Mouse (Mus musculus) midbrain, embryonic 16.5 days (tissue): Measurements from ENCODE around the gene Abcd3. TPM values are rescaled to one million over a fixed set of nuclear protein-coding genes. Genes with fewer than 3 reads are reported as not detected.

Experiments
- ATAC-seq: fragments of 200-750 bp; cut with Nextera tagmentation; 2 replicates; pipeline ENCODE4 v1.8.0; 2017; ENCODE audit warnings: moderate TSS enrichment
- H3K27ac ChIP-seq: fragments of 300-500 bp; sonication (generic); 2 replicates; pipeline ENCODE4 v1.5.1; 2014; ENCODE audit warnings: mild to moderate bottlenecking, low read length, mixed read lengths
- H3K27me3 ChIP-seq: fragments of 300-500 bp; sonication (generic); 2 replicates; pipeline ENCODE4 v1.6.1; 2014; ENCODE audit warnings: low read depth, low read length, mixed read lengths; ENCODE audit not compliant: control insufficient read depth, insufficient read depth
- H3K36me3 ChIP-seq: fragments of 300-500 bp; sonication (generic); 2 replicates; pipeline ENCODE4 v1.6.1; 2014; ENCODE audit warnings: mild to moderate bottlenecking, low read length, moderate library complexity, mixed read lengths; ENCODE audit not compliant: control insufficient read depth, insufficient read depth
- H3K4me1 ChIP-seq: fragments of 300-500 bp; sonication (generic); 2 replicates; pipeline ENCODE4 v1.6.1; 2014; ENCODE audit warnings: mild to moderate bottlenecking, low read length, mixed read lengths; ENCODE audit not compliant: control insufficient read depth, insufficient read depth
- H3K4me2 ChIP-seq: fragments of 300-500 bp; sonication (generic); 2 replicates; pipeline ENCODE4 v1.6.1; 2014; ENCODE audit warnings: mild to moderate bottlenecking, low read length, mixed read lengths
- H3K4me3 ChIP-seq: fragments of 300-500 bp; sonication (generic); 2 replicates; pipeline ENCODE4 v1.5.1; 2014; ENCODE audit warnings: low read depth, mild to moderate bottlenecking, low read length, moderate library complexity, mixed read lengths
- H3K9ac ChIP-seq: fragments of 300-500 bp; sonication (generic); 2 replicates; pipeline ENCODE4 v1.6.1; 2014; ENCODE audit warnings: low read depth, low read length, mixed read lengths
- H3K9me3 ChIP-seq: fragments of 300-500 bp; sonication (generic); replicated peaks from 2 replicates; pipeline ENCODE4 v1.6.1; 2014; ENCODE audit warnings: mild to moderate bottlenecking, low read length, mixed read lengths; ENCODE audit not compliant: control insufficient read depth, poor library complexity, severe bottlenecking
- WGBS: fragments of 180-500 bp; shearing (Covaris S2); extraction: QIAGEN DNeasy Blood & Tissue Kit; methylation state at CpG from one replicate; pipeline ENCODE4 v1.1.7; 2014; 5-methylcytosine and 5-hydroxymethylcytosine counted together
- polyA plus RNA-seq: library from polyadenylated mRNA; unstranded; fragments of >200 nt; fragmentation: Nextera tagmentation; extraction: Ambion mirVana; gene quantifications from 2 replicates; pipeline ENCODE4 v1.2.1, GENCODE M21; 2015

Abcd3 gene
- polyA plus RNA-seq, 1 experiment from 2014 or later = 78.9 TPM

DNA sequence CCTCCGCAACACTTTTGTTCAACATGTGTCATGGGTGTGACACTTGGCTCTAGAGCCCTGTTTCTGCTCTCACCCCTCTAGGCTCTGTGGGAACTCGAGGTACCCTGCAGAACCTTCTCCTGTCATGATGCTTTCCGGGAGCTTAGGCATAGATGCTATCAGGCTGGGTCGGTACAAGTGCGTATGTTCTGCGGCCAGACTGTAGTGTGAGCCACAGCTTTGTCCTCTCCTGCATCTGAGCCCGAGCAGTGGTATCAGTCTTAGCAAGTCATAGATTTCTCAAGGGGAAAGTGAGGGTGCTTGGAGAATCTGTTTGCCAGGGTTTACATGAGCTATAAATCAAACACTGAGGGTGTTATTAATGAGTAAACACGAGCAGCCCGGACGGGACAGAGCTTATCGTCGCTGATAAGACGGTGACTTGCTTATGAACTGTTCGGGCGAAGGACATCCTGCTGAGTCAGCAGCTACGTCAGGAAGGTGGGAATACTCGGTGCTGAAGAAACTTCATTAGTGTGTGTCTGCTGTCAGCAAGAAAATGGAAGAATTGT is 101.9 kb downstream of the Abcd3 start:
- Histone ChIP-seq H3K9me3 (no peaks in the 10 kb centered on the region), H3K36me3 (no peaks in the 10 kb centered on the region), H3K27ac (no peak overlapping the region), H3K9ac (no peak overlapping the region), H3K4me2 (no peak overlapping the region), H3K4me3 (no peak overlapping the region), H3K4me1 (no peaks in the 10 kb centered on the region), H3K27me3 (no peaks in the 10 kb centered on the region)
- no peak for ATAC-seq
- WGBS = 78% methylated on average over 17 of the region's 17 CpGs

- Histone ChIP-seq H3K4me3 (no peak overlapping the region), H3K4me2 (no peak overlapping the region), H3K9me3 (no peaks in the 10 kb centered on the region), H3K27me3 (no peaks in the 10 kb centered on the region), H3K9ac (no peak overlapping the region), H3K4me1 (no peaks in the 10 kb centered on the region), H3K36me3 (no peaks in the 10 kb centered on the region), H3K27ac (no peak overlapping the region)
- ATAC-seq = no peak
- WGBS = 69% methylated on average over 4 of the region's 4 CpGs
These were observed 102.9 kb downstream of the Abcd3 start for GRCm38 (mm10) chr3:121712222-121712621.

DNA sequence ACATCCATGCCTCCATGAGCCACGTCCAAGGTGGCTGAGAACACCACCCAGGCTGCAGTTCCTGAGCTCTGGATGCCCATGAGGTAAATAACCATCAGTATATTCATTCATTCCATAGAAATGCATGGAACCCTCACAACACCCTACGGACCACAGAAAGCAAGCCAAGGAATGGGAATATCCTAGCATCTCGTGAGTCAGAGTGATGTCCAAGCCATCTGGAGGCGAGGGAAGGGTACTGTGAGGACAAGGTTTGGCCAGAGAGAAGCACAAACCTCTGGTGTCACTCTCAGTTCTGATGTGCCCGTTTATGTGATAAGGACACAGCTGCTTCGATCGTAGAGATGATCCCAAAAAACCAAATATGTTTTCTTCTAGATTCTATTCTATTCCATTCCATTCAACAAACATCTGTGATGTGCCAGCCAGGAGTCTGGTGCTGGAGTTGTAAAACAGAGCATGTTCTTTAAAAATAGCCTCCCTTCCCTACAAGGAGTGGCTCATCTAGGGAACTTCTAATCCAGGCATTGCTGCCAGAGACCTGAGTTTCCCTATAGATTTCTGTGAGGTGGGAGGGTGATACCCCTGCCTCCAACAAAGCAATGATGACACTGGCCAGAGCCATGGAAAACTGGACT is 104.1 kb downstream of the Abcd3 start:
- H3K27me3 ChIP-seq = no peaks in the 10 kb centered on the region
- no peak overlapping the region for H3K4me3 ChIP-seq
- WGBS = 89% methylated on average over 7 of the region's 7 CpGs
- no peak for ATAC-seq
- H3K9ac ChIP-seq = no peak overlapping the region
- no peak overlapping the region for H3K4me2 ChIP-seq
- no peaks in the 10 kb centered on the region for H3K4me1 ChIP-seq
- H3K9me3 ChIP-seq = no peaks in the 10 kb centered on the region
- H3K36me3 ChIP-seq = no peaks in the 10 kb centered on the region
- no peak overlapping the region for H3K27ac ChIP-seq

Other genes with a start within 250 kb of the Abcd3 start
- gene 4930432M17Rik, start 144.5 kb downstream of the Abcd3 start, polyA plus RNA-seq = not detected in 2 replicates
- 10.1 and 13.0 TPM in 2 replicates for gene F3, start 91.8 kb downstream of the Abcd3 start, polyA plus RNA-seq
- 16.4 and 16.7 TPM in 2 replicates for gene Arhgap29, start 137.2 kb upstream of the Abcd3 start, polyA plus RNA-seq
- 0.93 and 1.7 TPM in 2 replicates for gene Abca4, start 229.1 kb upstream of the Abcd3 start, polyA plus RNA-seq